Mouse (Mus musculus) splenic B cell, adult 2 months (primary cell): Measurements from ENCODE around the gene Slc39a11.

Source experiments
- DNase-seq: peaks from one replicate; pipeline ENCODE4 v3.0.0-alpha.2; 2011; ENCODE audit warnings: low read depth, low spot score
- H3K27me3 ChIP-seq: 2 replicates; pipeline ENCODE4 v1.6.1; 2012; ENCODE audit warnings: mild to moderate bottlenecking, low read length, moderate library complexity, mixed read lengths; ENCODE audit not compliant: control insufficient read depth, poor library complexity, insufficient read depth, severe bottlenecking
- H3K36me3 ChIP-seq: 2 replicates; pipeline ENCODE4 v1.6.1; 2012; ENCODE audit warnings: mild to moderate bottlenecking, low read length, moderate library complexity, mixed read lengths; ENCODE audit not compliant: control insufficient read depth, poor library complexity, insufficient read depth, severe bottlenecking

The Slc39a11 gene

GRCm38 (mm10) chr11:113658319-113658718 lies 8.4 kb upstream of the Slc39a11 start:
- no peak for DNase-seq
- Histone ChIP-seq H3K27me3 (no peaks in the 10 kb centered on the region), H3K36me3 (peaks cover 16% of the 10 kb centered on the region)

- no peak for DNase-seq
- no peaks in the 10 kb centered on the region for H3K27me3 ChIP-seq
- peaks cover 16% of the 10 kb centered on the region for H3K36me3 ChIP-seq
Measured at GRCm38 (mm10) chr11:113657221-113657620, 7.3 kb upstream of the Slc39a11 start.

DNA sequence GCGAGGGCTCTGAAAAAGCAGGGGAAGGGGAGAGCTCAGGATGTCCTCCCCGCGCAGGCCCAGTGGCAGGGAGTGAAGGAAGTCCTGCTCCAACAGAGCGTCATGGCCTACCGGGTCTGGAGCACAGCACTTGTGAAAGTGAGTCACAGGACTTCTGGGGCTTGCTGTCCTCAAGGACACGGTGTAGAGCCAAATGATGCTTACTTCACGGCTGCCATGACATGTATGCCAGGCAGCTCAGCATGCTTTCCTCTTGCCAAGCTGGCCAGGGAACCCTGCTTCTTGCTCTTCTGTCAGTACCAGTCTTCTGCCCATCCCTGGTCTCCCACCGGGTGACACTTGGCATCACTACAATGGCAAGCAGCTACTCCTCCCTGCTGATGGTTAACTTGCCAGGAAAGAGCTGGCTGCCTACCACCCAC lies 6.6 kb upstream of the Slc39a11 start:
- no peak for DNase-seq
- Histone ChIP-seq H3K36me3 (peaks cover 14% of the 10 kb centered on the region), H3K27me3 (no peaks in the 10 kb centered on the region)

GRCm38 (mm10) chr11:113654561-113655270 lies 4.8 kb upstream of the Slc39a11 start:
- no peak for DNase-seq
- no peaks in the 10 kb centered on the region for H3K27me3 ChIP-seq
- H3K36me3 ChIP-seq: peaks cover 10% of the 10 kb centered on the region

DNA sequence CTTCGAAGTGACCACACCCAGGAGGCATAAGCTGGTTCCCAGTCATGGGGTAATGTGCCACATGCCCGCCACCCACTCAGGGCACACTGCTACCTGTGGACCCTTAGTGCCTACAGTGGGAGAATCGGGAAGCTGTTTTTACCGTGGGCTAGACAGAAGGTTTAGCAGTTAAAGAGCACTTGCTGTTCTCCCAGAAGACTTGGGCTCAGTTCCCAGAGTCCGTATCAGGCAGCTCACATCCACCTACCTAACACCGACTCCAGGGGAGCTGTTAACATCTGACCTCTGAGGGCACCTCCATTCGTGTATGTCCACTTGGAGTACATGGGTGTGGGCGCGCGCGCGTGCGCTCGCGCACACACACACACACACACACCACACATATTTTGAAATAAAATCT lies 4.2 kb upstream of the Slc39a11 start:
- no peak for DNase-seq
- no peaks in the 10 kb centered on the region for H3K27me3 ChIP-seq
- H3K36me3 ChIP-seq: peaks cover 10% of the 10 kb centered on the region

GRCm38 (mm10) chr11:113652516-113652915 lies 2.6 kb upstream of the Slc39a11 start:
- Histone ChIP-seq H3K27me3 (no peaks in the 10 kb centered on the region), H3K36me3 (peaks cover 1% of the 10 kb centered on the region)
- no peak for DNase-seq

GRCm38 (mm10) chr11:113651907-113652273 lies 2.0 kb upstream of the Slc39a11 start:
- peak; percentile 40 for DNase-seq
- H3K36me3 ChIP-seq: no peaks in the 10 kb centered on the region; the same call in 1 of the 2 replicates
- no peaks in the 10 kb centered on the region for H3K27me3 ChIP-seq

DNA sequence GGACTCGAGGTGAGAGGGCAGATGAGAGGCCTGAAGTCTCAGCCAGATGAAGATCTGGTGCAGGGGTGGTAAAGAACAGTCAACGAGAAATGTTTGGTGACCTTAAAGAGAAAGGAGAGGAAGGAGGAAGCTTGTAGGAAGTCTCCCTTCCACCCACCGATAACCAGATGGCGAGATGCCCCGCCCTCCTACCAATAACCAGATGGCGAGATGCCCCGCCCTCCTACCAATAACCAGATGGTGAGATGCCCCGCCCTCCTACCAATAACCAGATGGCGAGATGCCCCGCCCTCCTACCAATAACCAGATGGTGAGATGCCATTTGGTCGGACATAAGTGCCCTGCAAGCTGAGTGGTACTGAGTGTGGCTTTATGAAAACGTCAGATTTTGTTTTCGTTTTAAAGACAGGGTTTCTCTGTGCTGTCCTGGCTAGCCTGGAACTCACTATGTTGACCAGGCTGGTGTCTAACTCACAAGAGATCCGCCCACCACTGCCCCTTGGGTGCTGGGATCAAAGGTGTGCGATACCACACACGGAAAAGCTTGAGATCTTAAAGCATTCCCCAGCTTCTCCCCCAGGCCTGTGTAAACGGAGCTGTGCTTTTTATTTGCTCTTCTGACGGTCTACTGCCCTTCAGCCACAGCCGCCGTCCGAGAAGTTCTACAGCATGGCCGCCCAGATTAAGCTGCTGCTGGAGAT lies 1.5 kb upstream of the Slc39a11 start:
- Histone ChIP-seq H3K27me3 (no peaks in the 10 kb centered on the region), H3K36me3 (no peaks in the 10 kb centered on the region; the same call in 1 of the 2 replicates)
- peak; percentile 32 for DNase-seq

DNA sequence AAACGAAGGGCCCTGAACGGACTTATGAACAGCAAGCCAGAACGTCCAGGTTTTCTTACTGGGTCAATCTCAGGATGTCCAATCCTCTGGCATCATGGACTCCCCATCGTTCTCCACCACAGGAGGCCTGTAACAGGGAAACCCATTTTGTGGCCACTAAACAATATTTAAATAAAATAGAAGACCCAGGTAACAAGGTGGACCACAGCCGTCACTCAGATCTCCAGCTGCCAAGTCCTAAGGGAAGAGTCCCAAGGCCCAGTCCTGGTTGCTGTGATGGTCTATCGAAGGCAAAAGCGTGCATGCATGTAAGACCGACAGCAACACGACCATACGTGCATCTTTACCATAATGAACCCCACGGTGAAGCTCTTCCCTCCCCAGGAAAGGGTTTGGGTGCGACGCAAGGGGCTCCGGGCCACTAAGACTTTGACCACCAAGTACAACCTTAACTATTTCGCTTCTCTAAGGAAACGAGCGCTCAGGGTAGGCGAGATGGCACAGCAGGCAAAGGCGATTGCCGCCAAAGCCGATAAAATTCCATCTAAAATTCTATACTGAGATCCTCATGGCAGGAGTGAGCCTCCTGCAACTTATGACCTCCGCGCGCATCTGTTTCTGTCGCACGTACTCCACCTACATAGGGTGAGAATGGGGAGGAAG lies 1.1 kb downstream of the Slc39a11 start, which contains the start of gene Cog1:
Gene Cog1, plus strand, starts transcription at position 480 of the 663 bp plus-strand sequence.
- no peak for DNase-seq
- Histone ChIP-seq H3K36me3 (no peaks in the 10 kb centered on the region; the same call in 1 of the 2 replicates), H3K27me3 (no peaks in the 10 kb centered on the region)

DNA sequence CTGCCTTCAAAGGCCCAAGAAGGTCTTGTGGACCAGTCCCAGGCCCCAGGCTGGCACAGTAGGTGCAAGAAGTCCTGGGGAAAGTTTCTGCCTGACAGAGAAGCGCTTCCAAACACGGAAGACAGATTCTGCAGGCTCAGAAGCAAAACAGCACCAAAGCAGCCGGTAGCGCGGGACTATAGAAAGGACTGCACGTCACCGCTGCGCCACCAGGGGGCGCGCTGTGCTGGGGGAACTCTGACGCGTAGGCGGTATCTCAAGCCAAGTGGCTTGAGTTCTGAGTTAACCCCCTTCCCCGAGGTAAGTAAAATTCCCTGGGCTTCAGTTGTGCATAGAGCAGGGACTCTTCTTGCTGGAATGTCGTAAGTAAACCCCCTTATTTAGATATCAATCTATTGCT lies 1.7 kb downstream of the Slc39a11 start:
- no peaks in the 10 kb centered on the region; the same call in 1 of the 2 replicates for H3K36me3 ChIP-seq
- DNase-seq: peak; percentile 89
- no peaks in the 10 kb centered on the region for H3K27me3 ChIP-seq

DNA sequence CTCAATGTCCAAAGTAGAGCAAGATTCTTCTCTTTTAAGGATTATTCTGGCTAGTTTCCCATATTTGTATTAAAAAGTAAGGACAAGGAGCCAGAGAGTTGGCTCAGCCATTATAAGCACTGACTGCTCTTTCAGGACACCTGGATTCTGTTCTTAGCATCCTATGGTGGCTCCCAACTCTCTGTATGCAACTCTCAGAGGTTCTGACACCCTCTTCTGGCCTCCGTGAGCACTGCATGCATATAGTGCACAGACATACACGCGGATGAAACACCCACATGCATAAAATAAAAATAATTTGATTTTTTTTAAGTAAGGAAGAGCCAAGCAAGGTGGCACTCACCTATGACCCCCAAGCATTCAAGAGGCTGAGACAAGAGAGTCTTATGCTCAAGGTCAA lies 4.7 kb downstream of the Slc39a11 start:
- H3K27me3 ChIP-seq: no peaks in the 10 kb centered on the region
- no peaks in the 10 kb centered on the region for H3K36me3 ChIP-seq
- no peak for DNase-seq

DNA sequence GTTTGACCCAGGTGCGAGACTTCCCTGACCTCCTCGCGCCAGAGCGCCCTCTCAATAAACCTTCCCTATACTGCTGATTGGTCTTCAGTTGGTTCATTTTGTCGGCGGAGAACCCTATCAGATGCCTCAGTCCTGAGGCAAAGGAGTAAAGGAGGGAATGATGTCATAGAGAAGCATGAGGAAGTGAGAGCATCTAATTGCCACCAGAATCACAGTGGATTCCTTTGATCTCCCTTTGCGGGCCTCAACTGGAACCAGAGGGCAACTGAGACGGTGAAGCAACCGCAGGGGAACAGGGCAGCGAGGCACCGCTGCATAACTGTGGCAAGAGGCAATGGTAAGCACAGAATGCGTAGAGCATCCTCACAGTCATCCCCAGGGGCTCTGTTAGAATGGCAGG lies 11.2 kb downstream of the Slc39a11 start:
- no peak for DNase-seq
- Histone ChIP-seq H3K36me3 (no peaks in the 10 kb centered on the region), H3K27me3 (no peaks in the 10 kb centered on the region)

GRCm38 (mm10) chr11:113634699-113635121 lies 15.2 kb downstream of the Slc39a11 start:
- no peaks in the 10 kb centered on the region for H3K36me3 ChIP-seq
- H3K27me3 ChIP-seq: no peaks in the 10 kb centered on the region
- no peak for DNase-seq

- no peak for DNase-seq
- Histone ChIP-seq H3K27me3 (no peaks in the 10 kb centered on the region), H3K36me3 (no peaks in the 10 kb centered on the region)
Measured at GRCm38 (mm10) chr11:113633398-113633797, 16.5 kb downstream of the Slc39a11 start.

GRCm38 (mm10) chr11:113632303-113632702 lies 17.6 kb downstream of the Slc39a11 start:
- Histone ChIP-seq H3K36me3 (no peaks in the 10 kb centered on the region), H3K27me3 (no peaks in the 10 kb centered on the region)
- DNase-seq: no peak
